Mouse (Mus musculus): ENCODE results near the gene Crtc3.

Crtc3 gene

GRCm38 (mm10) chr7:80688556-80689220 is at the start of gene Crtc3:
Crtc3 (minus strand) TSS chr7:80688877.
- DNase-seq, result peak; percentile 43

- no peak for DNase-seq
Observed at GRCm38 (mm10) chr7:80736199-80736598, 47.5 kb upstream of the Crtc3 start.

- DNase-seq, result no peak
Observed at GRCm38 (mm10) chr7:80732986-80733385, 44.3 kb upstream of the Crtc3 start.

GRCm38 (mm10) chr7:80729662-80730061 is 41.0 kb upstream of the Crtc3 start:
- DNase-seq, result peak; percentile 38

GRCm38 (mm10) chr7:80721041-80721440 is 32.4 kb upstream of the Crtc3 start:
- DNase-seq, result peak; percentile 62

- DNase-seq, result no peak
Observed at GRCm38 (mm10) chr7:80719582-80719981, 30.9 kb upstream of the Crtc3 start.

- DNase-seq, result no peak
Observed at GRCm38 (mm10) chr7:80719038-80719437, 30.4 kb upstream of the Crtc3 start.

- DNase-seq, result no peak
Observed at GRCm38 (mm10) chr7:80718471-80718870, 29.8 kb upstream of the Crtc3 start.

- DNase-seq, result no peak
Observed at GRCm38 (mm10) chr7:80716758-80717157, 28.1 kb upstream of the Crtc3 start.

- peak; percentile 23 for DNase-seq
Observed at GRCm38 (mm10) chr7:80715306-80715705, 26.6 kb upstream of the Crtc3 start.

- no peak for DNase-seq
Observed at GRCm38 (mm10) chr7:80711496-80711895, 22.8 kb upstream of the Crtc3 start.

GRCm38 (mm10) chr7:80710333-80710732 is 21.7 kb upstream of the Crtc3 start:
- no peak for DNase-seq

- DNase-seq, result no peak
Observed at GRCm38 (mm10) chr7:80704066-80704465, 15.4 kb upstream of the Crtc3 start.

GRCm38 (mm10) chr7:80702510-80702909 is 13.8 kb upstream of the Crtc3 start:
- no peak for DNase-seq

- DNase-seq, result no peak
Observed at GRCm38 (mm10) chr7:80699709-80700108, 11.0 kb upstream of the Crtc3 start.

- DNase-seq, result no peak
Observed at GRCm38 (mm10) chr7:80698940-80699339, 10.3 kb upstream of the Crtc3 start.

- no peak for DNase-seq
Observed at GRCm38 (mm10) chr7:80697859-80698258, 9.2 kb upstream of the Crtc3 start.

- no peak for DNase-seq
Observed at GRCm38 (mm10) chr7:80696903-80697302, 8.2 kb upstream of the Crtc3 start.

GRCm38 (mm10) chr7:80696334-80696733 is 7.7 kb upstream of the Crtc3 start:
- no peak for DNase-seq

GRCm38 (mm10) chr7:80692472-80692871 is 3.8 kb upstream of the Crtc3 start:
- no peak for DNase-seq

GRCm38 (mm10) chr7:80691131-80691530 is 2.5 kb upstream of the Crtc3 start:
- DNase-seq, result peak; percentile 72

GRCm38 (mm10) chr7:80689221-80689591 is 529 bp upstream of the Crtc3 start:
- DNase-seq, result peak; percentile 48

GRCm38 (mm10) chr7:80687721-80688555 is 739 bp downstream of the Crtc3 start:
- peak; percentile 54 for DNase-seq

- no peak for DNase-seq
Observed at GRCm38 (mm10) chr7:80685639-80686038, 3.0 kb downstream of the Crtc3 start.

All from layer of hippocampus, adult 9-11 months (tissue).